Mouse (Mus musculus) heart, embryonic 10.5 days (tissue): Measurements from ENCODE around the gene Hopx. TPM values are rescaled to one million over a fixed set of nuclear protein-coding genes. Genes with fewer than 3 reads are reported as not detected.
"Not testable (repeated sequence)": the region's sequence is repeated elsewhere in the genome, so short reads cannot be mapped to it uniquely, and the experiment has no call there.

Experiments used
- DNase-seq: peaks from one replicate; pipeline ENCODE4 v3.0.0-alpha.2; 2017; ENCODE audit warnings: low spot score
- H3K27ac ChIP-seq: fragments of 300-500 bp; sonication (generic); 2 replicates; pipeline ENCODE4 v1.5.1; 2016; ENCODE audit warnings: mild to moderate bottlenecking
- H3K27me3 ChIP-seq: fragments of 300-500 bp; sonication (generic); 2 replicates; pipeline ENCODE4 v1.6.1; 2016; ENCODE audit warnings: mild to moderate bottlenecking; ENCODE audit not compliant: poor library complexity, insufficient read depth, severe bottlenecking
- H3K36me3 ChIP-seq: fragments of 300-500 bp; sonication (generic); 2 replicates; pipeline ENCODE4 v1.6.1; 2016; ENCODE audit warnings: mild to moderate bottlenecking, moderate library complexity
- H3K4me1 ChIP-seq: fragments of 300-500 bp; sonication (generic); 2 replicates; pipeline ENCODE4 v1.6.1; 2016; ENCODE audit warnings: mild to moderate bottlenecking
- H3K4me3 ChIP-seq: fragments of 300-500 bp; sonication (generic); 2 replicates; pipeline ENCODE4 v1.5.1; 2016; ENCODE audit warnings: mild to moderate bottlenecking, moderate library complexity
- H3K9me3 ChIP-seq: fragments of 300-500 bp; sonication (generic); 2 replicates; pipeline ENCODE4 v1.6.1; 2016; ENCODE audit warnings: mild to moderate bottlenecking, moderate library complexity
- WGBS: fragments of 180-500 bp; shearing (Covaris S2); methylation state at CpG from one replicate; pipeline ENCODE4 v1.1.7; 2016; 5-methylcytosine and 5-hydroxymethylcytosine counted together
- polyA plus RNA-seq: library from polyadenylated mRNA; unstranded; fragments of >200 nt; fragmentation: Nextera tagmentation; extraction: Ambion mirVana; gene quantifications from 2 replicates; pipeline ENCODE4 v1.2.1, GENCODE M21; 2016

Hopx gene
- polyA plus RNA-seq, 1 experiment from 2014 or later = 6.7 TPM

DNA sequence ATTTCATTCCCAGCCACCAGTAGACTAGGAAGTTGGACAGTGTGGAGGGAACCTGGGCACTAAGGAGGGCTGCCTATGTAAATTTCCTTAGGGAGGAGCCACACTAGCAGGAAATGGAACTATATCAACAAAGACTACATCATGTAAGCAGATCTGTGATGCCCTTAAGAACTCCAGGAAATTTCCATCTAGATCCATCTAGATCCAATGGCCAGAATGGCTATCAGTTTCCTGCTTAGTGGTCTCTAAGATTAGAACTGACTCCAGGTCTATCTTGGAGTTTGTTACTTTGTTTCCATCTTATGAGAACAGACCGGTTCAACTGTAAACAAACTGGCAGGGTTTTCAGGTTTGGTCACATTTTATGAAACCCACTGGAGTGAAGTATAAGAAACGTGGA, 5.1 kb downstream of the Hopx start:
- peaks cover 8% of the 10 kb centered on the region; the same call in 1 of the 2 replicates for H3K36me3 ChIP-seq
- DNase-seq = no peak
- H3K4me1 ChIP-seq = peaks cover 27% of the 10 kb centered on the region
- H3K27ac ChIP-seq = no peak overlapping the region
- no peak overlapping the region for H3K4me3 ChIP-seq
- no peaks in the 10 kb centered on the region for H3K27me3 ChIP-seq
- H3K9me3 ChIP-seq = no peaks in the 10 kb centered on the region
- 73% methylated on average over 2 of the region's 2 CpGs for WGBS

DNA sequence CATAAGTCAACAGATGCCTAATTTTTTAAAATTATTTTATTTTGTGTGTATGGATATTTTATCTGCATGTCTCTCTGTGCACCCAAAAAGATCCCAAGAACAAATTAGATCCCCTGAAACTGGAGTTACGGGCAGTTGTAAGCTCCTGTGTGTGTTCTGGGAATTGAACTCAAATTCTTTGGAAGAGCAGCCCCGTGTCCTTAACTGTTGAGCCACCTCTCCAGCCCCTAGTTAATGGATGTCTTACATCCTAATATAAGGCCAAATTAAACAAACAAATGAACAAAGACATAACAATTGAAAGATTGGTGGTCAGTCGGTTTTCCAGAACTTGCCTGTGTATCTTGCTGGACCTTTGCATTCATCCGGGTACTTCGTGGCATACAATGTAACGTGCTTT, 6.1 kb downstream of the Hopx start:
- Histone ChIP-seq H3K36me3 (peaks cover 8% of the 10 kb centered on the region; the same call in 1 of the 2 replicates), H3K4me1 (peaks cover 26% of the 10 kb centered on the region), H3K4me3 (no peak overlapping the region), H3K27ac (no peak overlapping the region), H3K27me3 (no peaks in the 10 kb centered on the region), H3K9me3 (no peaks in the 10 kb centered on the region)
- DNase-seq = no peak
- 88% methylated on average over 6 of the region's 6 CpGs for WGBS

DNA sequence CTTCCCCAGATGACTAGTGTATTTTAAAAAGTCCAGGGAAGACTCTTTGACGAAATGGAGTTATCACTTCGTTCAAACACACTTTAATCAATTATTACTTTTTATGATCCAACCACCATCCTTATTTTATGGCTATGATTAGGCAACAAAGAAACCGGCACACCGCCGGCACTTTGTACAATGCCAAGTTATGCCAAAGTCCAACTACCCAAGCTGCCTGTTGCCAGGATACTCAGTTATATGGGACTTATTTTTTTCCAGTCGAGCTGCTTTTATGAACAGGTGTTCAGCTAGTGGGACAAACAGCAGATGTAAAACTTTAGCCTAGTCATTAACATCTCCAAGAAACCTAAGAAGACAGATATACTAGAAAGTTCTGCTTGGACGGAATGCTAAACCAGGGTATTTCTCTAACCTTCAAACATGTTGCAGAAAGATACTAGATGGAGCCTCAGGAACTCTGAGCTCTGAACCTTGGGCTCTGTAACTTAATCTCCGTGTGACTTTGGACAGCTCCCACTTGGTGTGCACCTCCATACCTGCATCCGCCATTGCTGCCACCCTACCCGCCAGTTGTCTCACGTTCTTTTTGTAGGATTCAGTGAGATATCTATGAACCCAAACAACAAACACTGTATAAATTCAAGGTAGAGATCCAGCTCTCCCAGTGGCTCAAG, 7.6 kb downstream of the Hopx start:
- Histone ChIP-seq H3K9me3 (no peaks in the 10 kb centered on the region), H3K4me1 (peaks cover 30% of the 10 kb centered on the region), H3K4me3 (no peak overlapping the region), H3K36me3 (peaks cover 8% of the 10 kb centered on the region; the same call in 1 of the 2 replicates), H3K27ac (no peak overlapping the region), H3K27me3 (peaks cover 5% of the 10 kb centered on the region; the same call in 1 of the 2 replicates)
- 89% methylated on average over 11 of the region's 11 CpGs for WGBS
- no peak for DNase-seq

DNA sequence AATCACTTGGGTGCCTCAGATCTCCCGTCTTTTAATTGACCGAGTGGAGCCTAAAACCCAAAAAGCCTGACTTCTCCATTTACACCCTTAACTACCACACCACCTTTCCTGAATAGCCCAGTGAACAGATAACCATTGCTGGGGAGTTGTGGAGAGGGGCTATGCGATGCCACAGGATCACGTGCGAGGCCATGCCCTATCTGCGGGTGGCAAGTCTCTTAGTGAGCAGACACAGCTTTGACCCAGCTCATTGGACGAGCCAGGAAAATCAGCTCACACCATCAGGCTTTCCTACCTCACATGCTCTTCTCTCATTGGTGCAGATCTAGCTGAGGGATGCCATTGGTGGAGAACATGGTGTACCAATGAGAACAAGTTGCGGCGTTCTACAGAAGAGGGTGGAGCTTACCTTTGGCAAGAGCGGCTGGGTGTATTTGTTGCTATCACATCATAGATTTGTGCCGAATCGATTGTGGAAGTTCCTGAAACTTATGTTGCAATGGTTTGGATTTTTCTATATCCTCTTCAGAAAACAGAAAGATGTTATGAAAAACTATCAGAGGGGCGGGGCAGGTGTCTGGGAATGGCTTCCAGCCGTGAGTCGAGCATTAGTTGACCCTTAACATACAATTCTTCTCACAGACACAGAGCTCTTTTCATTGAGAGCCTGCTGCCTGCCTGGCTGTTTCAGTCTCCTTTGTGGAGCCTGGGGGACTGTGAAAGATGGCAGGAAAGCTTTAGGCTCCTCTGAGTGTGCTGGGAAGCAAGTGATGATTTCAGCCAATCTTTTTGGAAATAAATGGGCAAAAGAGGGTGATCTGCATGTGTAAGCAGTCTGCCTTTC, 12.2 kb downstream of the Hopx start:
- H3K9me3 ChIP-seq = no peaks in the 10 kb centered on the region
- H3K4me3 ChIP-seq = no peak overlapping the region
- H3K27ac ChIP-seq = no peak overlapping the region
- DNase-seq = no peak
- peaks cover 5% of the 10 kb centered on the region; the same call in 1 of the 2 replicates for H3K27me3 ChIP-seq
- peaks cover 44% of the 10 kb centered on the region for H3K4me1 ChIP-seq
- no peaks in the 10 kb centered on the region; the same call in 1 of the 2 replicates for H3K36me3 ChIP-seq
- 87% methylated on average over 15 of the region's 15 CpGs for WGBS

DNA sequence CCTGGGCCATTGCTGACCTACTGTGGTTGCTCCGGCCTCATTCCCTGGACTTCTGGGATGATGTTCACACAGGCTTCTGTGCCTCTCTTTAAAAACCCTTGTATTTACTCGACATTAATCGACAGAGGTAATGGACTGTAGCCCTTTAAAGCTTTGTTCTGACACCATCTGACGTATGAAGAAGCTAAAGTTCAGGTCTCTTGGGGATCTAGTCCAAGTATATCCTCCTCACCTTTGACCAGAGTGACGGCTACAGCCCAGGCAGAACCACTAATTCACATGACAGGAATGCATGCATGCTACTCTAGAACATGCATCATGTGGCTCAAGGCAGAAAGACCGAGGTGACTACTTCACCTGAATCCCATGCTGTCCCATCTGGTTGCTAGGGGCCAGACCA, 14.2 kb downstream of the Hopx start:
- no peaks in the 10 kb centered on the region for H3K9me3 ChIP-seq
- DNase-seq = no peak
- no peak overlapping the region for H3K27ac ChIP-seq
- 80% methylated on average over 6 of the region's 6 CpGs for WGBS
- no peak overlapping the region for H3K4me3 ChIP-seq
- peaks cover 19% of the 10 kb centered on the region for H3K27me3 ChIP-seq
- H3K36me3 ChIP-seq = no peaks in the 10 kb centered on the region; the same call in 1 of the 2 replicates
- H3K4me1 ChIP-seq = peaks cover 59% of the 10 kb centered on the region

DNA sequence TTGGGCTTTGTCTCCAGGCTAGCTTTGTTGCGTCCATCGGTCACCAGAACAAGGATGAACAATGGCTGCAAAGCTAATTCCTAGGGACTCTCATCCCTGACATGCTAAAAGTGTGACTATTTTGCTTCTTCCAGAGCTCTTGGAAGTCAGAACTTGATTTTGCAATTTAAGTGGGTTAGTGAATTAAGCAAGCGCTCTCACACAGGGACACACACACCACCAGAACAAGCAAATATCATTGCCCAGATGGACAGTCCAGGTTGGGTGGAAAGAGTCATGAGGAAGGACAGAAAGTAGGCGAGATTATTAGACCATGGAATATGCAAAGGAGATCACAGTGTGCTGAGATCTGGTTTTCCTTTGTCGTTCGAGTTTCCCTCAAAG, 14.9 kb downstream of the Hopx start:
- no peak for DNase-seq
- peaks cover 22% of the 10 kb centered on the region for H3K27me3 ChIP-seq
- peak overlapping the region; percentile 60; the same call in 1 of the 2 replicates for H3K27ac ChIP-seq
- WGBS = 66% methylated on average over 6 of the region's 6 CpGs
- no peaks in the 10 kb centered on the region for H3K9me3 ChIP-seq
- H3K36me3 ChIP-seq = no peaks in the 10 kb centered on the region
- peaks cover 59% of the 10 kb centered on the region for H3K4me1 ChIP-seq
- peak overlapping the region; percentile 15; the same call in 1 of the 2 replicates for H3K4me3 ChIP-seq

DNA sequence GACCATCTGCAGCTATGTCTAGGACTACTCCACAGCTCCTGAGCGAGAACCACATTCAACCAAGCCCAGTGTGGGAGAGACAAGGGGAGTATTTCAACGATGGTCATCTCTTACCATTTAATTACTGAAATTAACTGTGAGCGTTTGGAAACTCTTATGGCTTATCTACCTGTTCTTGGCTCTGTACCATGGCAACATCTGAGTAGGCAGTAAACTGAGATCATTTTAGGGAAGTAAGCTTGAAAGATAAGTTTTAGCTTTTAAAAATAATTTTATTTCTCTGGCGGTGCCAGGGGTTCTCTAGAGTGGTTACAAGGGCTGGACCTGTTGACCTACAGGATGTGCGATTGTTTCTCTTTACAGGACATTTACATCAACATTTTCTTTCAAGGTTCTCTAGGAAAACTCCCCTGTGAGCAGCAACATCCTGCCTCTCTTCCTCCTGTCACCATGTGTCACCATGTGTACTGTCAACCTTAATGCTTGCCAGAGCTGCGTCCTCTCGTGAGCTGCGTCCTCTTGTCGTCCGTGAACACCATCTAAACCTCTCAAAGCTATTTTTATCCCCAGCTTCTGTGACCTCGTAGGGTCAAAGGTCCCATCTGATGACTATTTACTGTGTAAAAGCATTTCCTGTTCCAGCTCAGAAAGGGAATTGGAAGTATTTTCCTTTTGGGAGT, 15.5 kb downstream of the Hopx start:
- DNase-seq = peak; percentile 83
- Histone ChIP-seq H3K27ac (peak overlapping the region; percentile 60; the same call in 1 of the 2 replicates), H3K9me3 (no peaks in the 10 kb centered on the region), H3K27me3 (peaks cover 22% of the 10 kb centered on the region), H3K4me3 (peak overlapping the region; percentile 15; the same call in 1 of the 2 replicates), H3K36me3 (no peaks in the 10 kb centered on the region), H3K4me1 (peaks cover 61% of the 10 kb centered on the region)
- 29% methylated on average over 11 of the region's 11 CpGs for WGBS

DNA sequence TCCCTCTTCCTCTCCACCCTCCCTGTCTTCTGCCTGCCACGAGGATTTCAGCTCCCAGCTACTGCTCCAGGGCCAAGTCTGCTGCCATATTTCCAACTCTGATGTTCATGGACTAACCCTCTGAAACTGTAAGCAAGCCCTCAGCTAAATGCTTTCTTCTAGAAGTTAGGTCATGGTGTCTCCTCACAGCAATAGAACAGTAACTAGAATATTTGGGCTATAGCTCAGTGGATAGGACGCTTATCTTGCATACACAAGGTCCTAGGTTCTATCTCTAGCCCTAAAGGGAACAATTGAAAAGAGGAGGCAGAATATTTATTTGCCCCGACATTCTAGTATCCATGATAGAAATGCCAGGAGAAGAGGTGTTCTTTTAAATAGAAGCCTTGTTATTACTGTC, 16.0 kb downstream of the Hopx start:
- H3K4me3 ChIP-seq = no peak overlapping the region
- DNase-seq = no peak
- 73% methylated on average over 3 of the region's 3 CpGs for WGBS

DNA sequence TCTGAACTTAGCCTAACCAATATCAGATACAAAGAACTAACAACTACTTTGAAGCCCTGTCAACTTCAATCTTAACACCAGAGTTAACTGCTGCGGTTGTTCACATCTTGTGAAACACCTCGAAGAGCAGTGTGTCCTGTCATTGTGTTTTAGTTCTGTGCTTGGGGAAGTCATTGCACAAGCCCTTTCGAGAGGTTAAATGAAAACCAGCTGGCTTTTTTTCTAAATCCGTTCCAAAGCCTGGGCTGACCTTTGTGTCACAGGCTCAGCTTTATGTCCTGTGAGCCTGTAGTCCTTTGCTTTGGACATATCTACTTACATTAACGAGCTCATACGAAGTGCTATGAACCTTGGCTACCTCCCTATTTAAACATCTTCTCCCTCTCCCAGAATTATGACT, 17.2 kb downstream of the Hopx start:
- Histone ChIP-seq H3K27me3 (peaks cover 28% of the 10 kb centered on the region), H3K9me3 (no peaks in the 10 kb centered on the region), H3K4me3 (no peak overlapping the region), H3K4me1 (peaks cover 61% of the 10 kb centered on the region), H3K36me3 (peaks cover 5% of the 10 kb centered on the region; the same call in 1 of the 2 replicates), H3K27ac (peak overlapping the region; percentile 42; the same call in 1 of the 2 replicates)
- no peak for DNase-seq
- 49% methylated on average over 6 of the region's 6 CpGs for WGBS

More for the DNA sequence above, 16.0 kb downstream of the Hopx start:
- Histone ChIP-seq H3K9me3 (no peaks in the 10 kb centered on the region), H3K36me3 (no peaks in the 10 kb centered on the region; the same call in 1 of the 2 replicates), H3K4me1 (peaks cover 60% of the 10 kb centered on the region), H3K27me3 (peaks cover 26% of the 10 kb centered on the region), H3K27ac (no peak overlapping the region)

DNA sequence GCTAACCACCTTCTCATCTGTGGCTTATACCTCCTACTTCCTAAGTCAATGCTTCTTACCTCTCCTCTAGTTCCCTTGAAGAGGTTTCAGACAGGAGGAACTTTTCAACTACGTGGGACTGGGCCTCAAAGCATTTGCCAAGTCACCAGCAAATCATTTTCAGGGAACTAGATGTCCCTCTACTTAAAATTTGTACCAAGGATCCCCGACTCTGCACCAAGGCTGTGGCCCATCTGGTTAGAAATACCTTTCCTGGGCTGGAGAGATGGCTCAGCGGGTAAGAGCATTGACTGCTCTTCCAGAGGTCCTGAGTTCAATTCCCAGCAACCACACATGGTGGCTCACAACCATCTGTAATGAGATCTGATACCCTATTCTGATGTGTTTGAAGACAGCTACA, 18.7 kb downstream of the Hopx start:
- Histone ChIP-seq H3K4me1 (peaks cover 70% of the 10 kb centered on the region), H3K36me3 (peaks cover 17% of the 10 kb centered on the region; the same call in 1 of the 2 replicates), H3K27me3 (peaks cover 28% of the 10 kb centered on the region)
- not testable (repeated sequence) for H3K4me3 ChIP-seq, DNase-seq, H3K9me3 ChIP-seq, H3K27ac ChIP-seq
- WGBS = 83% methylated on average over 3 of the region's 3 CpGs

DNA sequence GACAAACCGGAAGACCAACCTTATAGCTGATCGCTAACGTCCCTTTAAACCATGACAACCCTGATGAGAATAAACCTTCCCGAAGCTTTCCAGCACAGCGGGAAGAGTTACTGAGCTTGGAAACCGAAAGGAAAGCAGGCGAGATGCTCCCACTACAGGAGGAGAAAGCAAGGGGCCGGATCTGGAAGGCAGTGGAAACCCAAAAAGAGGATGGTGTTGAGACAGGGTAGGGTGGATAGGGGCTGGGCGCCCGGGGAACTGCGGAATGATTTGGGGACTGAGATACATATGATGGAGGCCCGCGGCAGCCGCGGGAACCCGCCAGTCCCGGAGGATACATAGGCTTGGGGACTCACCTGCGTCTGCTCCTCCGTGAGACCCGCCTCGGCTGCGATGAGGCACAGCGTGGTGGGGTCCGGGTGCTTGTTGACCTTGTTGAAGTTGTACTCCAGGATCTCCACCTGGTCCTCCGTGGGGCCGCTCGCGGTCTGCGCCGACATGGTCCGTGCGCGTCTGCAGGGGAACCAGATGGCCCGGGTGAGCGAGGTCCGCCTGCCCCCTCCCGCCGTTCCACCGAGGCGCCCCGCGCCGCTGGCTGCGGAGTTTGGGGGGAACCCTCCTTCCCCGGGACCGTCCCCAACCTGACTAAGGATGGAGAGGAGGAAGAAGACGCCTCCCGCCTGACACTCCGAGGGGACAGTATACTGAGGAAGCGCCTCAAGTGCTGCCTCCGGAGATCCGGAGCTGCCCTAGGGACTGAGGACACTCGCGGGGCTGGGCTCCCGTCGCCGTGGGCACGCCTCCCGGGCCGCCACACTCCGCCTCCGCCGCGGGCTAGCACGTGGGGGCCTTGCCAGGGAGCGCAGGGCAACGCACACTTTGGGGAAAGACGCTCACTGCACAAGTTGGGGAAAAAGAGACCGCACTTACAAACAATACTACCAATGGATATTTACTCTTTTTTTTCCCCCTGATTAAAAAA, 20.1 kb downstream of the Hopx start:
- DNase-seq = peak; percentile 80
- peaks cover 28% of the 10 kb centered on the region for H3K27me3 ChIP-seq
- peak overlapping the region; percentile 87 for H3K27ac ChIP-seq
- no peaks in the 10 kb centered on the region for H3K9me3 ChIP-seq
- H3K4me1 ChIP-seq = peaks cover 61% of the 10 kb centered on the region
- WGBS = under 1% methylated on average over 69 of the region's 69 CpGs
- H3K36me3 ChIP-seq = peaks cover 17% of the 10 kb centered on the region; the same call in 1 of the 2 replicates
- peak overlapping the region; percentile 82 for H3K4me3 ChIP-seq

DNA sequence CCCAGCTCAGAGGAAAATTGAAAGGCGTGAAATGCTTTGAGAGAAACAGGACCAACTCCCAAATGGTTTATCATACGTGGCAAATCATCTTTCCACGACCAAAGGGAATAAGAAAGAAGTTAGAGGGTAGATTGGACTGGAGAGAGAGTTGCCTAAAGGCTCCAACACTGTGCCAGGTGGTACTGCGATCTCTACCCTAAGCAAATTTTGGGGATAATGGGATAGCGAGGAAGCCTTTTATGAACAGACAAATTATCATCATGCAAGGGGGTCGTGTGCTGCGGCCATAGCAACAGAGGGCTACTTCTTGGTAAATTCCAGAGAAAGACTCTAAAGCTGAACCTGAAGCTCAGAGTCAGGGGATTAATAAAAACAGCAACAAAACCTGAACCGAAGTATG, 21.0 kb downstream of the Hopx start:
- no peak for DNase-seq
- peaks cover 17% of the 10 kb centered on the region; the same call in 1 of the 2 replicates for H3K36me3 ChIP-seq
- H3K27me3 ChIP-seq = peaks cover 28% of the 10 kb centered on the region
- peak overlapping the region; percentile 87; the same call in 1 of the 2 replicates for H3K27ac ChIP-seq
- WGBS = 42% methylated on average over 8 of the region's 8 CpGs
- H3K4me3 ChIP-seq = peak overlapping the region; percentile 82
- peaks cover 56% of the 10 kb centered on the region for H3K4me1 ChIP-seq
- no peaks in the 10 kb centered on the region for H3K9me3 ChIP-seq
